Mouse (Mus musculus): Measurements from ENCODE around the gene Oprd1. TPM values are rescaled to one million over a fixed set of nuclear protein-coding genes. Genes with fewer than 3 reads are reported as not detected.

Gene Oprd1
- polyA plus RNA-seq, 2 experiments, result 0.04 TPM; not detected in 1

GRCm38 (mm10) chr4:132072156-132072555, 72.1 kb downstream of the Oprd1 start:
- H3K4me1 ChIP-seq (replicated peaks; ENCODE audit: control insufficient read depth in 2 of 2, insufficient read depth in 2 of 2, low read length in 1 of 2), result peaks cover 67 to 74% of the 10 kb centered on the region in 2 experiments
- no peak for TF ChIP-seq CTCF (IDR thresholded peaks at IDR 0.05; ENCODE audit: low read depth)
- no peak for TF ChIP-seq EP300 (IDR thresholded peaks at IDR 0.05; ENCODE audit: low read depth)
- H3K27ac ChIP-seq, result peak overlapping the region; percentile 94
- H3K27me3 ChIP-seq (ENCODE audit: control insufficient read depth, insufficient read depth, low read length), result no peaks in the 10 kb centered on the region
- no peaks in the 10 kb centered on the region for H3K9me3 ChIP-seq (ENCODE audit: control insufficient read depth, low read length)
- H3K4me2 ChIP-seq (ENCODE audit: low read depth), result peak overlapping the region; percentile 100
- ATAC-seq (ENCODE audit: insufficient read depth) (no peak), DNase-seq (ENCODE audit: low read depth in 3 of 3, low spot score in 3 of 3) (no peak)
- WGBS (ENCODE audit: insufficient replicate concordance), result 75% methylated on average over 3 of the region's 3 CpGs
- peak overlapping the region; percentile 98 for H3K9ac ChIP-seq (replicated peaks)
- peak overlapping the region; percentile 88 to 94 for H3K4me3 ChIP-seq (ENCODE audit: insufficient read depth in 1 of 2, low read depth in 2 of 2, low read length in 2 of 2)
- H3K36me3 ChIP-seq (replicated peaks; ENCODE audit: control insufficient read depth, insufficient read depth, low read depth), result peaks cover 59% of the 10 kb centered on the region

DNA sequence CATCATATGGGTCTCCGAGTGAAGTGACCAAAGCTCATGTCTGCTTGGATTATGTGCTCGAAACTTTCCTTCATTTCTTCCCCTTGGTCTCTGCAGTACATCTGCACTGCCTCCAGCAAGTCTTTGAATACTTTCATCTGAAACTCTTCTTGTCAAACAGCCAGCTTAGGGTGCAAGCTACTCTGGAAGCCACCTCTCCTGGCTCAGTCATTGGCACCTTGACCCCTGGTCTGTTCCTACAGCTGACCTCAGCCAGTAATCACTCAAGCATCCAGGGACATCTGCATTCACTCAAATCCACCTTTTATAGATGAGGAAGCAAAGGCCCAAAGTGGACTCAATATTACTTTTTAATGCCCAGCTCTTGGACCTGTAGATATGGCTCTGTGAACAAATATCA, 72.6 kb downstream of the Oprd1 start:
- Histone ChIP-seq H3K9ac (replicated peaks) (peak overlapping the region; percentile 98), H3K9me3 (ENCODE audit: control insufficient read depth, low read length) (no peaks in the 10 kb centered on the region), H3K36me3 (replicated peaks; ENCODE audit: control insufficient read depth, insufficient read depth, low read depth) (peaks cover 64% of the 10 kb centered on the region), H3K4me1 (replicated peaks; ENCODE audit: control insufficient read depth in 2 of 2, insufficient read depth in 2 of 2, low read length in 1 of 2) (peaks cover 69 to 76% of the 10 kb centered on the region in 2 experiments), H3K4me2 (ENCODE audit: low read depth) (peak overlapping the region; percentile 100), H3K27me3 (ENCODE audit: control insufficient read depth, insufficient read depth, low read length) (no peaks in the 10 kb centered on the region), H3K27ac (peak overlapping the region; percentile 94), H3K4me3 (ENCODE audit: insufficient read depth in 1 of 2, low read depth in 2 of 2, low read length in 2 of 2) (peak overlapping the region; percentile 88 to 94)
- TF ChIP-seq CTCF (IDR thresholded peaks at IDR 0.05; ENCODE audit: low read depth) (no peak), EP300 (IDR thresholded peaks at IDR 0.05; ENCODE audit: low read depth) (no peak)
- WGBS (ENCODE audit: insufficient replicate concordance), result 88% methylated on average over 2 of the region's 2 CpGs
- ATAC-seq (ENCODE audit: insufficient read depth) (no peak), DNase-seq (ENCODE audit: low read depth in 3 of 3, low spot score in 3 of 3) (no peak)

DNA sequence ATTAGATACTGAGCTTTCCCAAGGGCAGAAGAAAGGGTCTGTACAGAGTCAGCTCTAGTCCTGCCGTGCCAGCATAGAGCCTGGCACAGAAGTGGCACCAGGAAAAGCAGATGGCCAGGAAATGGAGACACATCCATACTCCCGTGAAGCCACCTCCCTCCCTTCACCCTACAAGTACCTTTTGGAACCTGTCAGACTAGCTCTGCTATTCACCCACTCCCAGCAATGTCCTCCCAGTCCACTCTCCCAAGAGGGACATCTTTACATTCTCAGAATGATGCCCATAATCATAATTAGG, 76.4 kb downstream of the Oprd1 start:
- Histone ChIP-seq H3K27ac (peak overlapping the region; percentile 77), H3K9me3 (ENCODE audit: control insufficient read depth, low read length) (no peaks in the 10 kb centered on the region), H3K4me1 (replicated peaks; ENCODE audit: control insufficient read depth in 2 of 2, insufficient read depth in 2 of 2, low read length in 1 of 2) (peaks cover 90 to 93% of the 10 kb centered on the region in 2 experiments), H3K36me3 (replicated peaks; ENCODE audit: control insufficient read depth, insufficient read depth, low read depth) (peaks cover 91% of the 10 kb centered on the region), H3K27me3 (ENCODE audit: control insufficient read depth, insufficient read depth, low read length) (no peaks in the 10 kb centered on the region), H3K4me3 (ENCODE audit: insufficient read depth in 1 of 2, low read depth in 2 of 2, low read length in 2 of 2) (peak overlapping the region; percentile 24 to 42), H3K9ac (replicated peaks) (peak overlapping the region; percentile 62), H3K4me2 (ENCODE audit: low read depth) (peak overlapping the region; percentile 100)
- no peak for ATAC-seq (ENCODE audit: insufficient read depth)
- WGBS (ENCODE audit: insufficient replicate concordance), result 68% methylated on average over 2 of the region's 2 CpGs
- TF ChIP-seq CTCF (IDR thresholded peaks at IDR 0.05; ENCODE audit: low read depth) (no peak), EP300 (IDR thresholded peaks at IDR 0.05; ENCODE audit: low read depth) (no peak)
- no peak for DNase-seq (ENCODE audit: low read depth in 3 of 3, low spot score in 3 of 3)

- peak; percentile 69 for ATAC-seq (ENCODE audit: insufficient read depth)
- H3K9me3 ChIP-seq (ENCODE audit: control insufficient read depth, low read length), result no peaks in the 10 kb centered on the region
- TF ChIP-seq CTCF (IDR thresholded peaks at IDR 0.05; ENCODE audit: low read depth), result no peak
- peak; percentile 39; the same call in 1 of the 2 replicates for TF ChIP-seq EP300 (IDR thresholded peaks at IDR 0.05; ENCODE audit: low read depth)
- peaks cover 90 to 93% of the 10 kb centered on the region in 2 experiments for H3K4me1 ChIP-seq (replicated peaks; ENCODE audit: control insufficient read depth in 2 of 2, insufficient read depth in 2 of 2, low read length in 1 of 2)
- DNase-seq (ENCODE audit: low read depth in 3 of 3, low spot score in 3 of 3), result no peak
- peak overlapping the region; percentile 24 to 42 for H3K4me3 ChIP-seq (ENCODE audit: insufficient read depth in 1 of 2, low read depth in 2 of 2, low read length in 2 of 2)
- peaks cover 90% of the 10 kb centered on the region for H3K36me3 ChIP-seq (replicated peaks; ENCODE audit: control insufficient read depth, insufficient read depth, low read depth)
- H3K27ac ChIP-seq, result peak overlapping the region; percentile 77
- 60% methylated on average over 14 of the region's 14 CpGs for WGBS (ENCODE audit: insufficient replicate concordance)
- peak overlapping the region; percentile 100 for H3K4me2 ChIP-seq (ENCODE audit: low read depth)
- H3K9ac ChIP-seq (replicated peaks), result peak overlapping the region; percentile 62
- no peaks in the 10 kb centered on the region for H3K27me3 ChIP-seq (ENCODE audit: control insufficient read depth, insufficient read depth, low read length)
Measured at GRCm38 (mm10) chr4:132067112-132067937, 77.0 kb downstream of the Oprd1 start.

DNA sequence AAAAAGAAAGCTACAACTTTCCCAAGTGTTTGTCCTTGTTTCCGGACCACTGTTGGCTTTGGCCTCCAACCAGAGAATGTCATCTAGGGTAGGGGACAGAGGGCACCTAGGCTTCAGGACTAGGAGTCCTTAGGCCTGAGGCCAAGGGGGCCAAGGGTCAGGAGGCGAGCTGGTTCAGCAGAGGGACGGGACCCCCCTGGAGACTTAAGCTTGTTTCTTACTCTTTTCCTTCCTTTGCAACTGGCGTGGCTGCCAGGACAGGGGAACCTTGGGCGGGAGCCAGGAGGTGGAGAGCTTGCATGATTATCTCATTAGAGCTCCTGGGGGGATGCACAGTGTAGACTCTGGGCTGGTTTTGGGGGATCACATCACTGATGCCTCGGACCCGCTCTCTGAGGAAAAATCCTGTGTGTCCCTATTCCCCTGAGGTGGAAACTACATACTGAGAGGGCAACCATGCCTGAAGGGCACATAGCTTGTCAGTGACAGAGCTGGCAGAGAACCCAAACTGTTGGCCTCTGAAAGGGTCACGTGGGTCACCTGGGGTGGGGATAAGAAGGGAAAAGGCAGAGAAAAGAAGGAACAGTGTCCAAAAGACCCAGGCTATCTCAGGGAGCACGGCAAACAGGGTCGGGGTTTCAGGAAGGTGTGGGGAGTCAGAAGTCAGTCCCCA, 78.0 kb downstream of the Oprd1 start:
- Histone ChIP-seq H3K9me3 (ENCODE audit: control insufficient read depth, low read length) (no peaks in the 10 kb centered on the region), H3K4me2 (ENCODE audit: low read depth) (peak overlapping the region; percentile 100), H3K9ac (replicated peaks) (peak overlapping the region; percentile 53), H3K36me3 (replicated peaks; ENCODE audit: control insufficient read depth, insufficient read depth, low read depth) (peaks cover 86% of the 10 kb centered on the region), H3K27ac (peak overlapping the region; percentile 77), H3K4me3 (ENCODE audit: insufficient read depth in 1 of 2, low read depth in 2 of 2, low read length in 2 of 2) (peak overlapping the region; percentile 28 to 42; a peak in 2 of 4 replicates), H3K27me3 (ENCODE audit: control insufficient read depth, insufficient read depth, low read length) (no peaks in the 10 kb centered on the region), H3K4me1 (replicated peaks; ENCODE audit: control insufficient read depth in 2 of 2, insufficient read depth in 2 of 2, low read length in 1 of 2) (peaks cover 90 to 94% of the 10 kb centered on the region in 2 experiments)
- ATAC-seq (ENCODE audit: insufficient read depth) (no peak), DNase-seq (ENCODE audit: low read depth in 3 of 3, low spot score in 3 of 3) (no peak)
- TF ChIP-seq CTCF (IDR thresholded peaks at IDR 0.05; ENCODE audit: low read depth), result no peak
- TF ChIP-seq EP300 (IDR thresholded peaks at IDR 0.05; ENCODE audit: low read depth), result no peak
- 67% methylated on average over 10 of the region's 10 CpGs for WGBS (ENCODE audit: insufficient replicate concordance)

Data from liver, embryonic 14.5 days (tissue).